Mouse (Mus musculus) heart, postnatal 0 days (tissue): ENCODE results near the gene Fhl1. TPM values are rescaled to one million over a fixed set of nuclear protein-coding genes. Genes with fewer than 3 reads are reported as not detected.
A peak's percentile ranks its signal among the peaks of the same experiment; 100 is the strongest.

Experiments used
- ATAC-seq: fragments of 200-750 bp; cut with Nextera tagmentation; 2 replicates; pipeline ENCODE4 v1.8.0; 2017; ENCODE audit warnings: low read depth, moderate number of reproducible peaks, moderate library complexity; ENCODE audit not compliant: insufficient read depth
- DNase-seq: peaks from one replicate; pipeline ENCODE4 v3.0.0-alpha.2; 2016; ENCODE audit warnings: low spot score
- H3K27ac ChIP-seq: fragments of 300-500 bp; sonication (generic); 2 replicates; pipeline ENCODE4 v1.5.1; 2014; ENCODE audit warnings: low read depth, mild to moderate bottlenecking
- H3K27me3 ChIP-seq: fragments of 300-500 bp; sonication (generic); 2 replicates; pipeline ENCODE4 v1.6.1; 2014; ENCODE audit warnings: low read length, mixed read lengths; ENCODE audit not compliant: control insufficient read depth, insufficient read depth
- H3K36me3 ChIP-seq: fragments of 300-500 bp; sonication (generic); replicated peaks from 2 replicates; pipeline ENCODE4 v1.6.1; 2014; ENCODE audit warnings: low read length, mixed read lengths; ENCODE audit not compliant: control insufficient read depth, insufficient read depth
- H3K4me1 ChIP-seq: fragments of 300-500 bp; sonication (generic); 2 replicates; pipeline ENCODE4 v1.6.1; 2014; ENCODE audit warnings: antibody characterized with exemption; ENCODE audit not compliant: control insufficient read depth, insufficient read depth
- H3K4me2 ChIP-seq: fragments of 300-500 bp; sonication (generic); 2 replicates; pipeline ENCODE4 v1.6.1; 2014; ENCODE audit warnings: low read depth, mild to moderate bottlenecking, low read length, moderate library complexity
- H3K4me3 ChIP-seq: fragments of 300-500 bp; sonication (generic); 2 replicates; pipeline ENCODE4 v1.5.1; 2014; ENCODE audit warnings: low read depth, low read length
- H3K9ac ChIP-seq: fragments of 300-500 bp; sonication (generic); replicated peaks from 2 replicates; pipeline ENCODE4 v1.6.1; 2014; ENCODE audit warnings: low read depth, low read length, mixed read lengths
- H3K9me3 ChIP-seq: fragments of 300-500 bp; sonication (generic); replicated peaks from 2 replicates; pipeline ENCODE4 v1.6.1; 2016; ENCODE audit warnings: low read length; ENCODE audit not compliant: control insufficient read depth
- CTCF ChIP-seq: IDR thresholded peaks from 2 replicates; pipeline ENCODE4 v1.5.1; 2016; ENCODE audit warnings: antibody characterized with exemption, control low read depth, low read depth
- EP300 ChIP-seq: IDR thresholded peaks from 2 replicates; pipeline ENCODE4 v1.6.1; 2016; ENCODE audit warnings: antibody characterized with exemption, low read depth
- WGBS: fragments of 180-500 bp; shearing (Covaris S2); extraction: QIAGEN DNeasy Blood & Tissue Kit; methylation state at CpG from one replicate; pipeline ENCODE4 v1.1.7; 2014; 5-methylcytosine and 5-hydroxymethylcytosine counted together
- polyA plus RNA-seq: library from polyadenylated mRNA; unstranded; fragments of >200 nt; fragmentation: Nextera tagmentation; extraction: Ambion mirVana; gene quantifications from 2 replicates; pipeline ENCODE4 v1.2.1, GENCODE M21; 2015
- total RNA-seq: library from RNA; depleted of rRNA; stranded (reverse); fragments of >200 nt; gene quantifications from 2 replicates; pipeline ENCODE4 v1.2.3, GENCODE M21; 2014; ENCODE audit warnings: low replicate concordance

Fhl1 gene
- total and polyA plus RNA-seq, 2 experiments from 2014 or later = 189 to 297 TPM

GRCm38 (mm10) chrX:56734436-56734835 lies 2.8 kb downstream of the Fhl1 start:
- no peak for DNase-seq
- no peak for TF ChIP-seq CTCF
- no peak for TF ChIP-seq EP300
- H3K27ac ChIP-seq = 0 out of 2 replicates have a peak overlapping the region, but pooled peaks have one; percentile 13
- peak overlapping the region; percentile 15; the same call in 1 of the 2 replicates for H3K4me2 ChIP-seq
- no peaks in the 10 kb centered on the region for H3K27me3 ChIP-seq
- H3K9ac ChIP-seq = no peak overlapping the region
- no peak overlapping the region for H3K4me3 ChIP-seq
- no peak for ATAC-seq
- H3K36me3 ChIP-seq = no peaks in the 10 kb centered on the region
- 0 out of 2 replicates have a peak, but pooled peaks cover 3% of the 10 kb centered on the region for H3K4me1 ChIP-seq
- no peaks in the 10 kb centered on the region for H3K9me3 ChIP-seq
- WGBS = 24% methylated on average over 5 of the region's 5 CpGs

GRCm38 (mm10) chrX:56736226-56736625 lies 4.6 kb downstream of the Fhl1 start:
- no peak overlapping the region for H3K9ac ChIP-seq
- DNase-seq = peak; percentile 42
- no peak overlapping the region; the same call in 1 of the 2 replicates for H3K27ac ChIP-seq
- TF ChIP-seq CTCF = no peak
- no peak for TF ChIP-seq EP300
- no peaks in the 10 kb centered on the region for H3K36me3 ChIP-seq
- no peak overlapping the region for H3K4me2 ChIP-seq
- ATAC-seq = no peak
- 0 out of 2 replicates have a peak, but pooled peaks cover 3% of the 10 kb centered on the region for H3K4me1 ChIP-seq
- H3K4me3 ChIP-seq = no peak overlapping the region
- H3K9me3 ChIP-seq = no peaks in the 10 kb centered on the region
- WGBS = 52% methylated on average over 1 of the region's 1 CpGs
- H3K27me3 ChIP-seq = no peaks in the 10 kb centered on the region

- H3K9ac ChIP-seq = no peak overlapping the region
- no peak overlapping the region for H3K4me3 ChIP-seq
- no peaks in the 10 kb centered on the region for H3K27me3 ChIP-seq
- no peak overlapping the region for H3K27ac ChIP-seq
- 0 out of 2 replicates have a peak, but pooled peaks cover 3% of the 10 kb centered on the region for H3K4me1 ChIP-seq
- no peaks in the 10 kb centered on the region for H3K9me3 ChIP-seq
- DNase-seq (no peak), ATAC-seq (no peak)
- WGBS = 56% methylated on average over 5 of the region's 5 CpGs
- H3K36me3 ChIP-seq = no peaks in the 10 kb centered on the region
- TF ChIP-seq EP300 = no peak
- TF ChIP-seq CTCF = no peak
- H3K4me2 ChIP-seq = no peak overlapping the region
Measured at GRCm38 (mm10) chrX:56737848-56738554, 6.4 kb downstream of the Fhl1 start.

- H3K36me3 ChIP-seq = no peaks in the 10 kb centered on the region
- no peaks in the 10 kb centered on the region for H3K27me3 ChIP-seq
- ATAC-seq (no peak), DNase-seq (no peak)
- no peak overlapping the region for H3K9ac ChIP-seq
- H3K9me3 ChIP-seq = no peaks in the 10 kb centered on the region
- H3K4me2 ChIP-seq = no peak overlapping the region
- WGBS = 62% methylated on average over 3 of the region's 3 CpGs
- H3K4me1 ChIP-seq = 0 out of 2 replicates have a peak, but pooled peaks cover 3% of the 10 kb centered on the region
- H3K27ac ChIP-seq = no peak overlapping the region
- TF ChIP-seq EP300 (no peak), CTCF (no peak)
- no peak overlapping the region for H3K4me3 ChIP-seq
Measured at GRCm38 (mm10) chrX:56741428-56741827, 9.8 kb downstream of the Fhl1 start.

GRCm38 (mm10) chrX:56751536-56751935 lies 19.9 kb downstream of the Fhl1 start:
- no peaks in the 10 kb centered on the region for H3K9me3 ChIP-seq
- ATAC-seq = no peak
- 48% methylated on average over 4 of the region's 4 CpGs for WGBS
- DNase-seq = no peak
- H3K27ac ChIP-seq = no peak overlapping the region
- H3K4me3 ChIP-seq = no peak overlapping the region
- TF ChIP-seq EP300 (no peak), CTCF (peak; percentile 41)
- no peaks in the 10 kb centered on the region for H3K36me3 ChIP-seq
- no peak overlapping the region for H3K9ac ChIP-seq
- H3K4me2 ChIP-seq = no peak overlapping the region
- no peaks in the 10 kb centered on the region for H3K27me3 ChIP-seq
- H3K4me1 ChIP-seq = peaks cover 4% of the 10 kb centered on the region
